Mouse (Mus musculus): ENCODE measurements around the gene Nhlh2. TPM values are rescaled to one million over a fixed set of nuclear protein-coding genes. Genes with fewer than 3 reads are reported as not detected.

Nhlh2 gene
- polyA plus RNA-seq, 1 experiment from 2014 or later: not detected

DNA sequence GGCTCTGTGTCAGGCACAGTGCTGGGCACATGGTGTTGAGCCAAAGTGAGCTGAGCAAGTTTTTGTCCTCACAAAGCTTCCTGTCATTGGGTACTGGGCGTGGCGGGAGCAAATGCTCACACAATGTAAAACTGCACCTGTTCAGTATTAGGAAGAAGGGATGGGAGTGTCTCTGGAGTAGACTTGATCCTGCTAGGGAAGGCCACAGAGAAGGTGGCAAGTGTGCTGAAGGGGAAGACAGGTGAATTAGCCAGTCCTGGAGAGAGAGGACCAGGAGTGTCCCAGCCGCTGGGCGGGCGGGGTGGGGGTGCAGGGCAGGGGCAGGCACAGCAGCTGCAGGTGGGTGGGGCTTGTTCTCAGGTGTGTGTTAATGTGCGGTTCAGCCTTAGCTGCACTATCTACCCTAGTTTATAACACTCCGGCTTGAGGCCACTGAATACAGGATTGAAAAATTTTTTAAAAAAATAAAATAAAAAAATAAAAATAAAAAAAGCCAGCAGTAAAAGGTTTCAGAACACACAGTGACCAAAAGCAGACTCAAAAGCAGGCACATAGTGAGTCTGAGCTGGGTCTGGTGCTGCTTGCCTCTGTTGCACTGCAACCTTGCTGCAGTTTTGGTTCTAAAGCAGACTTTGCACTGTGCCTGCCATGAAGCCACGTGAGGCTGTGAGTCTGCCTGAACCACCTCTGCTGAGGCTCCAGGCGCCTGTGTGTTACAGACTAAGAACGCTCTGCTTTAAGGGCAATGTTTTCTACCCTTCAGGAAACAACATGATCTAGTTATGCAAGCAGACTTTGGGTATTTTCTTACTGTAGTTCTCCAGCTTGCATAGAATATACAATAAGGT, 53.6 kb downstream of the Nhlh2 start:
- H3K4me1 ChIP-seq (replicated peaks; ENCODE audit: control insufficient read depth, insufficient read depth): no peaks in the 10 kb centered on the region
- H3K9ac ChIP-seq (ENCODE audit: low read length): no peak overlapping the region
- H3K4me3 ChIP-seq (ENCODE audit: low read depth, low read length): no peak overlapping the region
- ATAC-seq (ENCODE audit: low FRiP score, low TSS enrichment) (0 out of 2 replicates have a peak, but pooled peaks have one; percentile 51), DNase-seq (ENCODE audit: low spot score) (peak; percentile 48)
- no peaks in the 10 kb centered on the region for H3K27me3 ChIP-seq (ENCODE audit: control insufficient read depth, insufficient read depth, low read length)
- H3K36me3 ChIP-seq (ENCODE audit: control insufficient read depth, insufficient read depth, low read length): no peaks in the 10 kb centered on the region
- H3K4me2 ChIP-seq (replicated peaks; ENCODE audit: low read depth): no peak overlapping the region
- H3K9me3 ChIP-seq (ENCODE audit: control insufficient read depth, low read length): no peaks in the 10 kb centered on the region
- H3K27ac ChIP-seq (replicated peaks): no peak overlapping the region
- no peak for TF ChIP-seq CTCF (IDR thresholded peaks at IDR 0.05; ENCODE audit: low read depth)
- no peak for TF ChIP-seq EP300 (optimal IDR thresholded peaks at IDR 0.05)
- WGBS: 49% methylated on average over 10 of the region's 10 CpGs

DNA sequence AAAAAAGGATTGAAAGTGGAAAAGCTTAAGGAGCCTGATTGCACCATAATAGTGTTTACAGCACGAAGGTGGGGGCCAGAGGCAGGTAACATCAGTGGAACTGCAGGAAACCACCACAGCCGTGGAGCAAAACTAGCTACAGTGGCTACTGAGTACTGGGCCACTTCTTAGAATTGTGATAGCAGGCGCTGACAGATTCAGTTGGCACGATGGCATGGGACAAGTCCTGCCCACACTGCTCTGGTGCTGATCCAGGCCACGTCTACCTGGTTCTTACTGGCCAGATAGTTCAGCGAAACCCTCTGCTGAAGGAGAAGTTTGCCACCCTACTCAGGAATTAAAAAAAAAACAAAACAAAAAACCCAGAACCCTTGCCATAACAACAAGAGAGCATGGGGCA, 54.7 kb downstream of the Nhlh2 start:
- Histone ChIP-seq H3K4me1 (replicated peaks; ENCODE audit: control insufficient read depth, insufficient read depth) (no peaks in the 10 kb centered on the region), H3K4me3 (ENCODE audit: low read depth, low read length) (no peak overlapping the region), H3K4me2 (replicated peaks; ENCODE audit: low read depth) (no peak overlapping the region), H3K36me3 (ENCODE audit: control insufficient read depth, insufficient read depth, low read length) (no peaks in the 10 kb centered on the region), H3K9ac (ENCODE audit: low read length) (no peak overlapping the region), H3K9me3 (ENCODE audit: control insufficient read depth, low read length) (no peaks in the 10 kb centered on the region), H3K27ac (replicated peaks) (no peak overlapping the region), H3K27me3 (ENCODE audit: control insufficient read depth, insufficient read depth, low read length) (no peaks in the 10 kb centered on the region)
- no peak for DNase-seq (ENCODE audit: low spot score)
- WGBS: 84% methylated on average over 6 of the region's 6 CpGs
- TF ChIP-seq EP300 (optimal IDR thresholded peaks at IDR 0.05): no peak
- no peak for TF ChIP-seq CTCF (IDR thresholded peaks at IDR 0.05; ENCODE audit: low read depth)
- no peak for ATAC-seq (ENCODE audit: low FRiP score, low TSS enrichment)

Other genes with a start within 250 kb of the Nhlh2 start
- gene Mab21l3, start 161.1 kb upstream of the Nhlh2 start, polyA plus RNA-seq (2015; fragmentation: Nextera tagmentation; extraction: Ambion mirVana): 0.57 and 0.67 TPM in 2 replicates
- gene Slc22a15, start 85.6 kb upstream of the Nhlh2 start, polyA plus RNA-seq (2015; fragmentation: Nextera tagmentation; extraction: Ambion mirVana): 4.1 and 5.2 TPM in 2 replicates
- gene Casq2, start 76.3 kb downstream of the Nhlh2 start, polyA plus RNA-seq (2015; fragmentation: Nextera tagmentation; extraction: Ambion mirVana): 2.5 and 2.6 TPM in 2 replicates
- gene Vangl1, start 194.6 kb downstream of the Nhlh2 start, polyA plus RNA-seq (2015; fragmentation: Nextera tagmentation; extraction: Ambion mirVana): 14.1 and 15.3 TPM in 2 replicates

Measured in stomach, postnatal 0 days (tissue).